Mouse (Mus musculus): Measurements from ENCODE around the gene Rab2b.
"Not testable (repeated sequence)": the region's sequence is repeated elsewhere in the genome, so short reads cannot be mapped to it uniquely, and the experiment has no call there.

Rab2b gene

GRCm38 (mm10) chr14:52278932-52279746 lies at the start of gene Rab2b, which contains the start of gene Tox4:
TSS of gene Rab2b (minus strand) at chr14:52279545.
TSS of gene Tox4 (plus strand) at chr14:52279146.
- peak; percentile 98 for DNase-seq (ENCODE audit: extremely low read depth, insufficient read length, low spot score)

- DNase-seq (ENCODE audit: extremely low read depth, insufficient read length, low spot score): no peak
These were observed 48.8 kb upstream of the Rab2b start, which contains the start of gene Sall2 for GRCm38 (mm10) chr14:52327910-52328812. TSS of gene Sall2 (minus strand) at chr14:52328762.

GRCm38 (mm10) chr14:52327375-52327901 lies 48.1 kb upstream of the Rab2b start:
- no peak for DNase-seq (ENCODE audit: extremely low read depth, insufficient read length, low spot score)

- DNase-seq (ENCODE audit: extremely low read depth, insufficient read length, low spot score): no peak
These were observed 46.5 kb upstream of the Rab2b start for GRCm38 (mm10) chr14:52325890-52326289.

- DNase-seq (ENCODE audit: extremely low read depth, insufficient read length, low spot score): no peak
These were observed 40.0 kb upstream of the Rab2b start for GRCm38 (mm10) chr14:52319361-52319760.

GRCm38 (mm10) chr14:52316441-52317225 lies 37.3 kb upstream of the Rab2b start:
- no peak for DNase-seq (ENCODE audit: extremely low read depth, insufficient read length, low spot score)

- DNase-seq (ENCODE audit: extremely low read depth, insufficient read length, low spot score): no peak
These were observed 36.6 kb upstream of the Rab2b start for GRCm38 (mm10) chr14:52315792-52316440.

GRCm38 (mm10) chr14:52315283-52315780 lies 36.0 kb upstream of the Rab2b start:
- DNase-seq (ENCODE audit: extremely low read depth, insufficient read length, low spot score): no peak

- DNase-seq (ENCODE audit: extremely low read depth, insufficient read length, low spot score): no peak
These were observed 35.4 kb upstream of the Rab2b start for GRCm38 (mm10) chr14:52314808-52315150.

- DNase-seq (ENCODE audit: extremely low read depth, insufficient read length, low spot score): no peak
These were observed 34.8 kb upstream of the Rab2b start for GRCm38 (mm10) chr14:52313931-52314807.

GRCm38 (mm10) chr14:52310906-52311305 lies 31.6 kb upstream of the Rab2b start:
- no peak for DNase-seq (ENCODE audit: extremely low read depth, insufficient read length, low spot score)

GRCm38 (mm10) chr14:52310343-52310742 lies 31.0 kb upstream of the Rab2b start:
- DNase-seq (ENCODE audit: extremely low read depth, insufficient read length, low spot score): not testable (repeated sequence)

GRCm38 (mm10) chr14:52306100-52306499 lies 26.8 kb upstream of the Rab2b start:
- DNase-seq (ENCODE audit: extremely low read depth, insufficient read length, low spot score): no peak

- DNase-seq (ENCODE audit: extremely low read depth, insufficient read length, low spot score): peak; percentile 93
These were observed 25.4 kb upstream of the Rab2b start, which contains the start of gene Mettl3 for GRCm38 (mm10) chr14:52304644-52305271. TSS of gene Mettl3 (minus strand) at chr14:52305128.

GRCm38 (mm10) chr14:52303517-52303916 lies 24.2 kb upstream of the Rab2b start:
- not testable (repeated sequence) for DNase-seq (ENCODE audit: extremely low read depth, insufficient read length, low spot score)

- no peak for DNase-seq (ENCODE audit: extremely low read depth, insufficient read length, low spot score)
These were observed 16.4 kb upstream of the Rab2b start for GRCm38 (mm10) chr14:52295558-52296264.

GRCm38 (mm10) chr14:52284191-52284590 lies 4.8 kb upstream of the Rab2b start:
- no peak for DNase-seq (ENCODE audit: extremely low read depth, insufficient read length, low spot score)

- DNase-seq (ENCODE audit: extremely low read depth, insufficient read length, low spot score): no peak
These were observed 4.3 kb upstream of the Rab2b start for GRCm38 (mm10) chr14:52283629-52284028.
